Mouse (Mus musculus): ENCODE measurements at regions not wholly inside any gene's neighbourhood (a gene's known extent, or its start where the extent isn't known, plus 50 kb on each side); places are given as distances from the start of the nearest gene placed in this dataset.

DNA sequence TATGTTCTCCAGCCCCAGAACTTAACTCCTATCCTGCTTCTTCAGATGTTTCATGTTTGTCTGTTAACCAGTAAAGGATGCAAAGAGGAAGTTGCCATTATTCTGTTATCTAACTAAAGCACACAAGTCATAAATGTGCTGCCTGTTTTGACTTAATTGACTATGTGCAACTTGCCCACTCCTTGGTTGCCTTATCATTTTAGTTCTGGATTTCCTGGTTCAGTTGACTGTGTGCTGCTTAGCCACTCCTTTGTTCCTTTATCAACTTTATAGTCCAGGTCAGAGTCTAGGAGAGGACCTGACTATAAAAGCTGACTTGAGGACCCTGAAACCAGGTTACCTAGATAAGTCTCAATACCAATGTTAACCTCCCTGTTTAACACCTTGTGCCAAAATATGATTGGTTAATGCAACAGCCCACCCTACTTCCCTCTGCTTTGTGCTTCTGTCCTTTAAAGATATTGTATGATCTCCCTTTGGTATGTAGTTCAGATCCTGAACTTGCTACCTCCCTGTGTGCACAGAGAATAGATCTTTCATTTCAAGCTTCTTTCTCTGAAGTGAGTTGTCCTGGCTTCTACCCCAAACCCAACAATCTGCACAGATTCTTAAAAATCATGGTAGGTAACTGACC lies 721.2 kb upstream of the Lcorl start:
- H3K27me3 ChIP-seq (replicated peaks; ENCODE audit: control insufficient read depth, insufficient read depth, low read length): no peaks in the 10 kb centered on the region
- H3K4me1 ChIP-seq (replicated peaks; ENCODE audit: control insufficient read depth, insufficient read depth, low read length): no peaks in the 10 kb centered on the region
- no peaks in the 10 kb centered on the region for H3K9me3 ChIP-seq (ENCODE audit: control insufficient read depth, low read length)
- H3K4me2 ChIP-seq (ENCODE audit: low read length): no peak overlapping the region
- no peak overlapping the region for H3K4me3 ChIP-seq (ENCODE audit: low read depth, low read length)
- H3K9ac ChIP-seq (ENCODE audit: low read length): no peak overlapping the region
- DNase-seq (ENCODE audit: low spot score) (no peak), ATAC-seq (replicated peaks; ENCODE audit: low FRiP score, low TSS enrichment, low read depth) (peak; percentile 93)
- H3K27ac ChIP-seq (ENCODE audit: low read depth): no peak overlapping the region
- no peaks in the 10 kb centered on the region for H3K36me3 ChIP-seq (ENCODE audit: control insufficient read depth, insufficient read depth, low read length)

- Histone ChIP-seq H3K27me3 (replicated peaks; ENCODE audit: control insufficient read depth, insufficient read depth, low read length) (no peaks in the 10 kb centered on the region), H3K4me2 (ENCODE audit: low read length) (no peak overlapping the region), H3K36me3 (ENCODE audit: control insufficient read depth, insufficient read depth, low read length) (no peaks in the 10 kb centered on the region), H3K4me3 (ENCODE audit: low read depth, low read length) (no peak overlapping the region), H3K27ac (ENCODE audit: low read depth) (0 out of 2 replicates have a peak overlapping the region, but pooled peaks have one; percentile 12), H3K9me3 (ENCODE audit: control insufficient read depth, low read length) (no peaks in the 10 kb centered on the region), H3K9ac (ENCODE audit: low read length) (no peak overlapping the region), H3K4me1 (replicated peaks; ENCODE audit: control insufficient read depth, insufficient read depth, low read length) (no peaks in the 10 kb centered on the region)
- ATAC-seq (replicated peaks; ENCODE audit: low FRiP score, low TSS enrichment, low read depth) (no peak), DNase-seq (ENCODE audit: low spot score) (no peak)
- WGBS: 59% methylated on average over 1 of the region's 1 CpGs
Measured at GRCm38 (mm10) chr5:46573869-46574268, 716.5 kb upstream of the Lcorl start.

GRCm38 (mm10) chr5:46573280-46573670 lies 715.9 kb upstream of the Lcorl start:
- no peak for ATAC-seq (replicated peaks; ENCODE audit: low FRiP score, low TSS enrichment, low read depth)
- 31% methylated on average over 7 of the region's 7 CpGs for WGBS
- no peak overlapping the region for H3K27ac ChIP-seq (ENCODE audit: low read depth)
- H3K27me3 ChIP-seq (replicated peaks; ENCODE audit: control insufficient read depth, insufficient read depth, low read length): no peaks in the 10 kb centered on the region
- H3K4me3 ChIP-seq (ENCODE audit: low read depth, low read length): no peak overlapping the region
- H3K36me3 ChIP-seq (ENCODE audit: control insufficient read depth, insufficient read depth, low read length): no peaks in the 10 kb centered on the region
- no peak for DNase-seq (ENCODE audit: low spot score)
- H3K9ac ChIP-seq (ENCODE audit: low read length): no peak overlapping the region
- no peaks in the 10 kb centered on the region for H3K9me3 ChIP-seq (ENCODE audit: control insufficient read depth, low read length)
- H3K4me1 ChIP-seq (replicated peaks; ENCODE audit: control insufficient read depth, insufficient read depth, low read length): no peaks in the 10 kb centered on the region
- H3K4me2 ChIP-seq (ENCODE audit: low read length): no peak overlapping the region

- H3K9me3 ChIP-seq (ENCODE audit: control insufficient read depth, low read length): no peaks in the 10 kb centered on the region
- no peaks in the 10 kb centered on the region for H3K36me3 ChIP-seq (ENCODE audit: control insufficient read depth, insufficient read depth, low read length)
- H3K27me3 ChIP-seq (replicated peaks; ENCODE audit: control insufficient read depth, insufficient read depth, low read length): no peaks in the 10 kb centered on the region
- no peak overlapping the region for H3K9ac ChIP-seq (ENCODE audit: low read length)
- no peak overlapping the region for H3K4me3 ChIP-seq (ENCODE audit: low read depth, low read length)
- no peak for DNase-seq (ENCODE audit: low spot score)
- no peaks in the 10 kb centered on the region for H3K4me1 ChIP-seq (replicated peaks; ENCODE audit: control insufficient read depth, insufficient read depth, low read length)
- H3K4me2 ChIP-seq (ENCODE audit: low read length): no peak overlapping the region
- 48% methylated on average over 3 of the region's 3 CpGs for WGBS
- ATAC-seq (replicated peaks; ENCODE audit: low FRiP score, low TSS enrichment, low read depth): no peak
- no peak overlapping the region for H3K27ac ChIP-seq (ENCODE audit: low read depth)
Measured at GRCm38 (mm10) chr5:46556691-46557265, 699.4 kb upstream of the Lcorl start.

GRCm38 (mm10) chr5:46541333-46542324 lies 684.2 kb upstream of the Lcorl start:
- Histone ChIP-seq H3K27ac (ENCODE audit: low read depth) (no peak overlapping the region), H3K4me2 (ENCODE audit: low read length) (no peak overlapping the region), H3K4me1 (replicated peaks; ENCODE audit: control insufficient read depth, insufficient read depth, low read length) (no peaks in the 10 kb centered on the region), H3K9me3 (ENCODE audit: control insufficient read depth, low read length) (no peaks in the 10 kb centered on the region), H3K27me3 (replicated peaks; ENCODE audit: control insufficient read depth, insufficient read depth, low read length) (no peaks in the 10 kb centered on the region), H3K4me3 (ENCODE audit: low read depth, low read length) (no peak overlapping the region), H3K9ac (ENCODE audit: low read length) (no peak overlapping the region), H3K36me3 (ENCODE audit: control insufficient read depth, insufficient read depth, low read length) (no peaks in the 10 kb centered on the region)
- 84% methylated on average over 9 of the region's 9 CpGs for WGBS
- DNase-seq (ENCODE audit: low spot score) (no peak), ATAC-seq (replicated peaks; ENCODE audit: low FRiP score, low TSS enrichment, low read depth) (no peak)

Measured in intestine, embryonic 14.5 days (tissue).